Mouse (Mus musculus) ovary, postnatal 10 days (tissue): ENCODE results near the gene Ttc21b.
"Not testable (repeated sequence)": the region's sequence is repeated elsewhere in the genome, so short reads cannot be mapped to it uniquely, and the experiment has no call there.

Source experiments
- DNase-seq: peaks from one replicate; pipeline ENCODE4 v3.0.0; 2022; ENCODE audit warnings: low spot score

Ttc21b gene

GRCm38 (mm10) chr2:66256220-66257131, at the start of gene Ttc21b:
Gene Ttc21b (minus strand): TSS chr2:66256617.
- peak; percentile 91 for DNase-seq

- no peak for DNase-seq
Observed at GRCm38 (mm10) chr2:66272551-66272950, 16.1 kb upstream of the Ttc21b start.

GRCm38 (mm10) chr2:66244013-66244412, 12.4 kb downstream of the Ttc21b start:
- DNase-seq = no peak

GRCm38 (mm10) chr2:66240334-66240733, 16.1 kb downstream of the Ttc21b start:
- no peak for DNase-seq

- DNase-seq = no peak
Observed at GRCm38 (mm10) chr2:66238886-66239285, 17.5 kb downstream of the Ttc21b start.

- DNase-seq = no peak
Observed at GRCm38 (mm10) chr2:66220954-66221353, 35.5 kb downstream of the Ttc21b start.

- no peak for DNase-seq
Observed at GRCm38 (mm10) chr2:66209875-66210274, 46.5 kb downstream of the Ttc21b start.

GRCm38 (mm10) chr2:66209353-66209752, 47.1 kb downstream of the Ttc21b start:
- DNase-seq = no peak

- DNase-seq = no peak
Observed at GRCm38 (mm10) chr2:66206796-66207195, 49.6 kb downstream of the Ttc21b start.

- no peak for DNase-seq
Observed at GRCm38 (mm10) chr2:66204218-66204617, 52.2 kb downstream of the Ttc21b start.

- DNase-seq = no peak
Observed at GRCm38 (mm10) chr2:66200195-66200594, 56.2 kb downstream of the Ttc21b start.

GRCm38 (mm10) chr2:66191691-66192100, 64.7 kb downstream of the Ttc21b start:
- DNase-seq = no peak

- no peak for DNase-seq
Observed at GRCm38 (mm10) chr2:66190157-66190556, 66.3 kb downstream of the Ttc21b start.

GRCm38 (mm10) chr2:66189197-66189596, 67.2 kb downstream of the Ttc21b start:
- not testable (repeated sequence) for DNase-seq

- no peak for DNase-seq
Observed at GRCm38 (mm10) chr2:66187520-66187919, 68.9 kb downstream of the Ttc21b start.

- no peak for DNase-seq
Observed at GRCm38 (mm10) chr2:66184431-66185164, 71.8 kb downstream of the Ttc21b start.

- peak; percentile 13 for DNase-seq
Observed at GRCm38 (mm10) chr2:66180293-66180692, 76.1 kb downstream of the Ttc21b start.

GRCm38 (mm10) chr2:66179782-66180181, 76.6 kb downstream of the Ttc21b start:
- DNase-seq = no peak

- DNase-seq = no peak
Observed at GRCm38 (mm10) chr2:66178848-66179215, 77.6 kb downstream of the Ttc21b start.

GRCm38 (mm10) chr2:66177886-66178847, 78.2 kb downstream of the Ttc21b start:
- DNase-seq = no peak

- no peak for DNase-seq
Observed at GRCm38 (mm10) chr2:66177017-66177416, 79.4 kb downstream of the Ttc21b start.

GRCm38 (mm10) chr2:66173134-66173533, 83.3 kb downstream of the Ttc21b start:
- no peak for DNase-seq
